Mouse (Mus musculus) layer of hippocampus, adult 8-10 months (tissue): ENCODE data around the gene Hist1h1a. TPM values are rescaled to one million over a fixed set of nuclear protein-coding genes. Genes with fewer than 3 reads are reported as not detected.
"Not testable (repeated sequence)": the region's sequence is repeated elsewhere in the genome, so short reads cannot be mapped to it uniquely, and the experiment has no call there.

Source experiments
- DNase-seq, 2 experiments: peaks; one replicate each; pipeline ENCODE4 v3.0.0; 2022; ENCODE audit warnings: low spot score in 2 of 2
- total RNA-seq, 4 experiments: library from RNA; stranded (reverse); gene quantifications; 2 replicates each; pipeline ENCODE4 v1.2.4; 2022

Gene Hist1h1a
- total RNA-seq, 4 experiments from 2014 or later: 12.6 to 19.3 (median 16.9) TPM

DNA sequence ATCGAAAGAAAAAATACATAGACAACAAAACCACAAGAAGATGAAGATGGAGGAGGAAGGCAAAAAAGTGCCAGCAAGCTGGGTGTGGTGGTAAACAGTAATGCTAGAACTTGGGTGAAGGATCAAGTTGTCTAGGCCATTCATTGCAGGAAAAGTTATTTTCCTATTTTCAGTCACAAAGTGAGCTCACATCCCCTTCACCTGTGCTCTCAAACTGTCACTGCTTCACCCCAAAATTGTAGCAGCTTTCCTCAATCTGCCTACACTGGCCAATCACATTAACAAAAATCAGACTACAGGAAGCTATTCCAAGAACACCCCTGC is 3.6 kb upstream of the Hist1h1a start:
- no peak for DNase-seq

DNA sequence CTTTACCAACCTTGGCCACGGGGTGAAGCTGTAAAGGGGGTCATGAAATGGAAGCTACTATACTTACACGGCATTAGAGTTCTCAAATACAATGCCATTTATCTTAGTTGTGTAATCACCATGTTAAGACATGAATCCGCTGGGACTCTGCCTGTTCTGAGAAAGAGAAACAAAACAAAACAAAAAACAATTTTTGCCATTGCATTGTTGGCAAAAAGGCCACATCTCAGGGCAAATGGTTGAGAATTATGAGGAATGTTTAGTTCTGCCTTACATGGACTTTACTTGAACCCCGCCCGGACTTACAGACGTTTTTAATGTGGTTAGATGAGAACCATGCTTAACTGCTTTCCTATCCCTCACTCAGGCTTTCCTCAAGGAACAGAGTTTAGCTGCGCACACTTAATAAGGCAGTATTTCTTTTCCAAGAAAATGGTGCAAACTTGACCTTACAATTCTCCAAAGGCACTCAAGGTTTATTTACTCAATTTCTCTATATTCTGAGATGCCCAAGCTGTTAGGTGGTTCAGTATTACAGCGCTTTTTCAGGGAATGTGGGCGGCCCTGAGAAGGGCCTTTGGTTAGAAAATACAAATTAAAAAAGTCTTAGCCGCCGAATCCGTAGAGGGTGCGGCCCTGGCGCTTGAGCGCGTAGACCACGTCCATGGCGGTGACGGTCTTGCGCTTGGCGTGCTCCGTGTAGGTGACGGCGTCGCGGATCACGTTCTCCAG is 3.1 kb upstream of the Hist1h1a start:
- no peak for DNase-seq

DNA sequence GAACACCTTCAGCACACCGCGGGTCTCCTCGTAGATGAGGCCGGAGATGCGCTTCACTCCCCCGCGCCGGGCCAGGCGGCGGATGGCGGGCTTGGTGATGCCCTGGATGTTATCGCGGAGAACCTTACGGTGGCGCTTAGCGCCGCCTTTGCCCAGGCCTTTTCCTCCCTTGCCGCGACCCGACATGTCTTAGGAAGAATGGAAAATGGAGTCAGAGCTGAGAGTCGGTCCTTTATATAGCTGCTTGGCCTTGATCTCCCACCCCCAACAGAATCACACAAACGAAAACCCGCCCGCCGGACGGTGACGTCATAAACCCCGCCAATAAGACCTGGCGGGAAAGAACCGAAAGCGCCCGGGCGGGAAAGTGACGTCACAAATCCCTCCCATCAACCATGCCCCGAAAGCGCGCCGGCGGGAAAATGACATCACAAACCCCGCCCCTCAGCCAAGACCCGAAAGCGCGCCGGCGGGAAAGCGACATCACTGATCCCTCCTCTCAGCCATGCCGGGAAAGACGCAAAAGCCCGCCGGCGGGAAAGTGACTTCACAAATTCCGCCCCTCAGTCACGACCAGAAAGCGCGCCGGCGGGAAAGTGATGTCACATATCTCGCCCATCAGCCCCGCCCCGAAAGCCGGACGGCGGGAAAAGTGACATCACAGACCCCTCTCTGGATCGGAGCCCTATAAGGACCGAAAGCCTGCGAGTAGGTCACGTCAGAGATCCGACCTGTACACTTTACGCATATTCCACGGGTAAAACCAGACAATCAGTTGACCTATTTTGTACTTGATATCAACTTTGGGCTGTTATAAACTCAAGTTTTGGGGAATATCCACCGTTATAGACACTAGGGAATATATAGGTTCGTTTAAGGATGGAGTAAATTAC is 2.2 kb upstream of the Hist1h1a start, which contains the start of gene Hist1h4a:
Gene Hist1h4a, minus strand, starts transcription at position 259 of the 893 bp plus-strand sequence.
- peak; percentile 98 for DNase-seq

GRCm38 (mm10) chr13:23761871-23762821 is 1.3 kb upstream of the Hist1h1a start, which contains the start of gene Hist1h3a:
TSS of gene Hist1h3a (minus strand) at chr13:23762386.
- DNase-seq: peak; percentile 61 to 63

GRCm38 (mm10) chr13:23763242-23763585 is 252 bp upstream of the Hist1h1a start:
- no peak for DNase-seq

GRCm38 (mm10) chr13:23764324-23765171 is 1.1 kb downstream of the Hist1h1a start:
- no peak for DNase-seq

GRCm38 (mm10) chr13:23765172-23765513 is 1.7 kb downstream of the Hist1h1a start:
- DNase-seq: no peak

DNA sequence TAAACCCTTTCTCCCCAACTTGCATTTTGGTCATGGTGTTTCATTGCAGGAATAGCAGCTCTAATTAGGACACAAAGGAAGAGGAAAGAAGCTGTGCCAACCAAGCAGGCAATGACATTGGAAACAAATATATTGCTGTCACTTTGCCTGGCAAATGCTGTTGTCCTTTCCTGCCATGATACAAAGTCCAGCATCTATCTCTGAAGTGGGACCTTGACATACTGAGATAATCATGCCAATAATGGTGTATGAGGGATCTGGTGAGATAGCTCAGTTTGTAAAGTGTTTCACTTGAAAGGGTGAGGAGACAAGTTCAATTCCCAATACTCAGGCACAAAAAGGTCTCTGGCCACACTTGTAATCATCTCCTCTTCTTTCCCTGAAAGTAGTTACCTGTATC is 3.3 kb downstream of the Hist1h1a start:
- no peak for DNase-seq

- DNase-seq: no peak
Measured at GRCm38 (mm10) chr13:23768834-23769397, 5.5 kb downstream of the Hist1h1a start.

GRCm38 (mm10) chr13:23769613-23770012 is 6.1 kb downstream of the Hist1h1a start, which contains the start of gene Trim38:
TSS of gene Trim38 (plus strand) at chr13:23769913.
- not testable (repeated sequence) for DNase-seq

DNA sequence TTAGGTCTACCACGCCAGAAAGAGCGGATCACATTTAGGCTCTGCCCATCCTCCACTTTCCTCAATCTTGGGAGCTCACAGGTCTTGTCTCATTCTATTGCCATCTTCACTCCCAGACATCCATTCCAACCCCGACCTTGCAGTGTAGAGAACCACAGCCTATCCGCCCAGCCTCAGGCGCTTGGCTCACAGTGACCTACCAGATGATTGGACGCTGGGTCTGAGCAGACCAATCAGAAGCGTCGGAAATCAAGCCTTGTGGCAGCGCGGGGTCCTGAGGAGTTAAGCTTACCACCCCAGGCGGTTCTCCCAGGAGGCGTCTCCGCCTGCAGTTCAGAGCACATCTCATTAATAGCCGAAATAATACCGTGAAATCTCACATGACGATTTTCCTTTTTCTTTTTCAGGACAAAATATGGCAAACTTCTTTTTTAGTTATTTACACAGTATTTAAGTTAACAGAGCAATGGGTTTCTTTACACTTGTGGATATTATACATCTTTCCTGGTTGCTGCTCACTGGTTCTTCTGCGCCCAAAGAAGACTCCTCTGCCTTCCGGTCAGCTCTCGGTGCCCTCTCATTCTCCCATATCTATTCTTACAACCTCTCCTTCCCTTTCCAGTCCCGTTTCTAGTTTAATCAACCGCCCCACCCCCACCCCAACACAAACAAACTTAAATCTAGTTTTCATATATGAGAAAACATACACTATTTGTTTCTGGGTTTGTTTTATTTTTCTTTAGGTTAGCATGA is 9.3 kb downstream of the Hist1h1a start:
- peak; percentile 33 for DNase-seq

DNA sequence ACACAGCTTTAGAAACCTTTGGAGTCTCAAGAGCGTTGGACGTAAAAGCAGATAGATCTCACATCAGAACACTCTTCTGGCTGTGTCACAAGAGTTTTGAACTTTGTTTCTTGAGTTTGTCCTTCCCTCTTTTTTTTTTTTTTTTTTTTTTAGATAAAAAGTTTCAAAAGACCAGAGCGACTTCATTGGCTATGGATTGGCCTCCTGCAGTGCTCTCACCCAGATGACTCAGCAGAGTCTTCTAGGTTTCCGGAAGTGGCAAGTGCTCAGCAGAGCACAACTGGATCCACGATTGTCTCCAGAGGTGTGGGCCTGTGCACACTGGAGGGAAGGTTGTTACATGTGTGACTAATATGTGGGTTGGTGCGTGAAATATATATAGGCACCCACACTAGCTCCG is 14.9 kb downstream of the Hist1h1a start:
- no peak for DNase-seq

DNA sequence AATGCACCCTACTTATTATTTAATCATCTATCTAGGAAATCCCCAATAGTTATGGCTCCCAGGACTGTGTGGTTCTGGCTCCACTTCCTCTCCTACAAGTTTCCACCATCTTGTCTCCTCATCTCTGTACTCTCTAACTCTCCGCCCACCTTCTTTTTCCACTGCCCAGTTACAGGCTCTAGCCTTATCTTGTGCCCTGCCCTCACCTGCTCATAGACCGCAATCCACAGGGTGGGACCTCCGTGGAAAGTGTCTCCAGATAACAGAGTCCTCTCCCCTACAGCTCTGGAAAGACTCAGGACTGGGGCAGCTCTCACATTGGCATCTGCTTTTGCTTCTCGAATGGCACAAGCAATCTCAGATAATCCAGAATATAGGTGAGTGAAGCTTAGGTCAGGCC is 15.6 kb downstream of the Hist1h1a start:
- no peak for DNase-seq

- peak; percentile 16 to 36 for DNase-seq
Measured at GRCm38 (mm10) chr13:23792520-23792919, 29.1 kb downstream of the Hist1h1a start.

GRCm38 (mm10) chr13:23799405-23799804 is 35.9 kb downstream of the Hist1h1a start:
- DNase-seq: no peak

GRCm38 (mm10) chr13:23804532-23804931 is 41.1 kb downstream of the Hist1h1a start:
- no peak for DNase-seq

- no peak for DNase-seq
Measured at GRCm38 (mm10) chr13:23806422-23807052, 43.1 kb downstream of the Hist1h1a start, which contains the start of gene Slc17a2. TSS of gene Slc17a2 (plus strand) at chr13:23806993.
